Mouse (Mus musculus) forebrain, embryonic 14.5 days (tissue): Measurements from ENCODE around the gene Ephb2. TPM values are rescaled to one million over a fixed set of nuclear protein-coding genes. Genes with fewer than 3 reads are reported as not detected.
A peak's percentile ranks its signal among the peaks of the same experiment; 100 is the strongest.

Source experiments
- ATAC-seq: fragments of 200-750 bp; cut with Nextera tagmentation; 2 replicates; pipeline ENCODE4 v1.8.0; 2017; ENCODE audit warnings: mild to moderate bottlenecking, moderate library complexity
- DNase-seq: peaks from one replicate; pipeline ENCODE4 v3.0.0-alpha.2; 2015; ENCODE audit warnings: low spot score
- H3K27ac ChIP-seq: fragments of 300-500 bp; sonication (generic); 2 replicates; pipeline ENCODE4 v1.5.1; 2014; ENCODE audit warnings: low read depth, mild to moderate bottlenecking, control low read depth, low read length, moderate library complexity
- H3K27me3 ChIP-seq: fragments of 300-500 bp; sonication (generic); replicated peaks from 2 replicates; pipeline ENCODE4 v1.6.1; 2014; ENCODE audit warnings: low read length, control low read depth, mixed read lengths; ENCODE audit not compliant: control insufficient read depth, insufficient read depth
- H3K36me3 ChIP-seq: fragments of 300-500 bp; sonication (generic); 2 replicates; pipeline ENCODE4 v1.6.1; 2014; ENCODE audit warnings: low read length, control low read depth; ENCODE audit not compliant: control insufficient read depth, insufficient read depth
- H3K4me1 ChIP-seq: fragments of 300-500 bp; sonication (generic); 2 replicates; pipeline ENCODE4 v1.6.1; 2014; ENCODE audit warnings: antibody characterized with exemption, low read length, control low read depth; ENCODE audit not compliant: control insufficient read depth, insufficient read depth
- H3K4me2 ChIP-seq: fragments of 300-500 bp; sonication (generic); 2 replicates; pipeline ENCODE4 v1.6.1; 2014; ENCODE audit warnings: mild to moderate bottlenecking, control low read depth, low read length
- H3K4me3 ChIP-seq: fragments of 300-500 bp; sonication (generic); 2 replicates; pipeline ENCODE4 v1.5.1; 2014; ENCODE audit warnings: low read depth, low read length, control low read depth
- H3K9ac ChIP-seq: fragments of 300-500 bp; sonication (generic); 2 replicates; pipeline ENCODE4 v1.6.1; 2014; ENCODE audit warnings: mild to moderate bottlenecking, low read length, control low read depth, moderate library complexity
- H3K9me3 ChIP-seq: fragments of 300-500 bp; sonication (generic); replicated peaks from 2 replicates; pipeline ENCODE4 v1.6.1; 2016; ENCODE audit warnings: low read length, control low read depth, mixed read lengths; ENCODE audit not compliant: control insufficient read depth
- WGBS: fragments of 180-500 bp; shearing (Covaris S2); extraction: QIAGEN DNeasy Blood & Tissue Kit; methylation state at CpG from one replicate; pipeline ENCODE4 v1.1.7; 2014; 5-methylcytosine and 5-hydroxymethylcytosine counted together
- polyA plus RNA-seq: library from polyadenylated mRNA; unstranded; fragments of >200 nt; fragmentation: Nextera tagmentation; extraction: Ambion mirVana; gene quantifications from 2 replicates; pipeline ENCODE4 v1.2.1, GENCODE M21; 2014

Ephb2 gene
- polyA plus RNA-seq, 1 experiment from 2014 or later = 9.3 TPM

DNA sequence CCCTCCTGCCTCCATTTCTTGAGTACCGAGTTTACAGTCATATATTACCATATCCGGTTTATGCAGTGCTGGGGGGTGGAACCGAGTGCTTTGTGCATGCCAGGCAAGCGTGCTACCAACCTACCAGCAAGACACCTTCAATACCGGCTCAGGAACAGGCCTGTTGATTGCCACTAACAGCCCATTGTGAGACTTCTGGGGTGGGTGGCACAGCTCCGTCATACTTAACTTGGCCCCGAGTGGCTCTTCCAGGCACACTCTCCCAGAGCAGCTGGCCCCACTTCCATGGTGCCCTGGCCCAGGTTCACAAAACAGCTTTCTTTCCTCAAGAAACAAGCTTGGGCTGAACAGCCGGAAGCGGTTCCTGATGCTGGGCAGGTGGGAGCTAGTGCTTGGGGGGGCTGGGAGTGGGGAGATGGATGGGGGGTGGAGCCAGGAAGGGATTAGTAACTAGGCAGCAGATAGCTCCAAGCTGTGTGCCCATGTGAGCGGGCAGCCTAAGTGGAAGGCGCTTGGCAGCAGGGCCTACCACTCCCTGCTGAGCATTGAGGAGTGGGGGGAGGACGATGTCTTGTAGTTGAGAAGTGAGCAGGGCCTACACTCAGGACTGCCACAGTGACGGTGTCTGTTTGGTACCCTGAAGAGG is 183.8 kb downstream of the Ephb2 start:
- peaks cover 3% of the 10 kb centered on the region; the same call in 1 of the 2 replicates for H3K9me3 ChIP-seq
- H3K9ac ChIP-seq = peak overlapping the region; percentile 40; the same call in 1 of the 2 replicates
- WGBS = 41% methylated on average over 13 of the region's 13 CpGs
- DNase-seq = peak; percentile 78
- peak overlapping the region; percentile 82 for H3K27ac ChIP-seq
- peak; percentile 79 for ATAC-seq
- H3K36me3 ChIP-seq = peaks cover 43% of the 10 kb centered on the region
- peaks cover 14% of the 10 kb centered on the region for H3K4me1 ChIP-seq
- no peak overlapping the region for H3K4me3 ChIP-seq
- H3K4me2 ChIP-seq = no peak overlapping the region
- H3K27me3 ChIP-seq = no peaks in the 10 kb centered on the region

GRCm38 (mm10) chr4:136651357-136651811 is 184.4 kb downstream of the Ephb2 start:
- Histone ChIP-seq H3K27ac (peak overlapping the region; percentile 82), H3K4me2 (no peak overlapping the region), H3K36me3 (peaks cover 37% of the 10 kb centered on the region), H3K4me3 (no peak overlapping the region), H3K9me3 (peaks cover 5% of the 10 kb centered on the region; the same call in 1 of the 2 replicates), H3K4me1 (peaks cover 14% of the 10 kb centered on the region), H3K27me3 (no peaks in the 10 kb centered on the region), H3K9ac (no peak overlapping the region)
- 61% methylated on average over 3 of the region's 3 CpGs for WGBS
- ATAC-seq (peak; percentile 57; the same call in 1 of the 2 replicates), DNase-seq (peak; percentile 77)

DNA sequence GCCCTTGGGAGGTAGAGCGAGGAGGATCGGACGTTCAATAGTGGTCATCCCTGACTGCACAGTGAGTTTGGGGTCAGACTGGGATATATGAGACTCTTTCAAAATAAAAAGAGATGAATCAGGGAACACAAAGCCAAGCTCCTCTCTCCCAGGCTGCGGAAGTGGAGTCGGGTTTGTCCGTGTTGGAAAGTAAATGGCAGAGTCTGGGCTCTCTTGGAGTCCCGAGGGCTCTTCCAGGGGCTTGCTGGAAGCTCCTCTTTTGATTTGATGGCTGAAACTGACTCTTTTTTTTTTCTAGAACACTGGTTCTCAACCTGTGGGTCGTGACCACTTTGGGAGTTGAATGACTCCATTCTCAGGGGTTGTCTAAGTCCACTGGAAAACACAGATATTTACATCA is 185.5 kb downstream of the Ephb2 start:
- Histone ChIP-seq H3K27me3 (no peaks in the 10 kb centered on the region), H3K36me3 (peaks cover 25% of the 10 kb centered on the region), H3K27ac (no peak overlapping the region), H3K4me1 (peaks cover 14% of the 10 kb centered on the region), H3K9me3 (peaks cover 5% of the 10 kb centered on the region; the same call in 1 of the 2 replicates), H3K4me2 (no peak overlapping the region), H3K9ac (no peak overlapping the region), H3K4me3 (no peak overlapping the region)
- ATAC-seq (no peak), DNase-seq (no peak)
- 88% methylated on average over 8 of the region's 8 CpGs for WGBS

DNA sequence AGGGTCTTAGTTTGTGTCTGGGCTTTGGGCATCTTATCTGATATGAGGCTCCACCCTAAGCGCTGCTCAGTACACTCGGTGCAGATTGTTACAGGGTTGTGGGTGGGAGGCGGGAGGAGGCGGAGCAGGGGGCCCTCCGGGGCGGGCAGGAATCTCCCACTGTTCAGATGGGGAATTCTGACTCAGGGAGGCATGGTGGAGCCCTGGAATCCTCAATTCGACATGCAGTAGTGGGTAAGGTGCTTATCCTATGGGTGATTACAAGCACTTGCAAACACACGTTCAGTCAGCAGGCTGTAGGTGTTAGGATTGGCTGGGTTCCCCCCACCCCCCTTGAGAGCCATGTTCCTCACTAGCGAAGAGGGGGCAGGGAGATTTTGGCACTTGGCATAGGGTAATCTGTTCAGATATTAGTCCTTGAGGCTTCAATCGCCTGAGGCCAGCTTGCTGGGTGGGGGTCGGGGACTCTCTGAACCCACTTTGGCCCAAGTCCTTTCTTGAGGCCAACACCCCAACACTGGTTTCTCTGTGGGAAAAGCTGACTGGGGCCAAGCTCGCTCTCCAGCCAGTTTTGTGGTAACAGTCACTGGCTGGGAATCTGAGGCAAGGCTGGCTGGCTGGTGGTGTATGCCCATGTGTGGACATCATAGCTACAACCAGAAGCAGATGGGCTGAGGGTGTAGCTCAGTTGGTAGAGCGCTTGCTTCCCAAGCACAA is 186.2 kb downstream of the Ephb2 start:
- WGBS = 41% methylated on average over 13 of the region's 13 CpGs

GRCm38 (mm10) chr4:136648922-136649479 is 186.8 kb downstream of the Ephb2 start:
- no peaks in the 10 kb centered on the region for H3K27me3 ChIP-seq
- H3K4me2 ChIP-seq = no peak overlapping the region
- no peak overlapping the region for H3K9ac ChIP-seq
- H3K4me1 ChIP-seq = peaks cover 14% of the 10 kb centered on the region
- H3K4me3 ChIP-seq = no peak overlapping the region
- ATAC-seq = peak; percentile 19; the same call in 1 of the 2 replicates
- H3K9me3 ChIP-seq = peaks cover 5% of the 10 kb centered on the region; the same call in 1 of the 2 replicates
- H3K27ac ChIP-seq = no peak overlapping the region; the same call in 1 of the 2 replicates
- peak; percentile 77 for DNase-seq
- WGBS = 18% methylated on average over 11 of the region's 11 CpGs
- peaks cover 14% of the 10 kb centered on the region; the same call in 1 of the 2 replicates for H3K36me3 ChIP-seq

More for the DNA sequence above, 186.2 kb downstream of the Ephb2 start:
- no peak overlapping the region for H3K9ac ChIP-seq
- H3K36me3 ChIP-seq = peaks cover 19% of the 10 kb centered on the region
- H3K4me2 ChIP-seq = no peak overlapping the region
- no peak overlapping the region; the same call in 1 of the 2 replicates for H3K27ac ChIP-seq
- ATAC-seq (no peak), DNase-seq (no peak)
- H3K9me3 ChIP-seq = peaks cover 5% of the 10 kb centered on the region; the same call in 1 of the 2 replicates
- H3K4me3 ChIP-seq = no peak overlapping the region
- H3K27me3 ChIP-seq = no peaks in the 10 kb centered on the region
- H3K4me1 ChIP-seq = peaks cover 14% of the 10 kb centered on the region

GRCm38 (mm10) chr4:136638890-136639289 is 196.9 kb downstream of the Ephb2 start:
- Histone ChIP-seq H3K9ac (peak overlapping the region; percentile 21; the same call in 1 of the 2 replicates), H3K4me1 (peaks cover 3% of the 10 kb centered on the region), H3K27ac (no peak overlapping the region), H3K4me2 (peak overlapping the region; percentile 39), H3K36me3 (no peaks in the 10 kb centered on the region), H3K4me3 (no peak overlapping the region), H3K27me3 (peaks cover 27% of the 10 kb centered on the region), H3K9me3 (no peaks in the 10 kb centered on the region)
- ATAC-seq (0 out of 2 replicates have a peak, but pooled peaks have one; percentile 21), DNase-seq (peak; percentile 49)
- WGBS = 2% methylated on average over 10 of the region's 10 CpGs

GRCm38 (mm10) chr4:136638230-136638750 is 197.5 kb downstream of the Ephb2 start:
- DNase-seq (no peak), ATAC-seq (no peak)
- no peaks in the 10 kb centered on the region for H3K9me3 ChIP-seq
- no peak overlapping the region for H3K9ac ChIP-seq
- peak overlapping the region; percentile 79 for H3K4me2 ChIP-seq
- H3K36me3 ChIP-seq = no peaks in the 10 kb centered on the region
- H3K27me3 ChIP-seq = peaks cover 27% of the 10 kb centered on the region
- peaks cover 3% of the 10 kb centered on the region for H3K4me1 ChIP-seq
- 23% methylated on average over 7 of the region's 7 CpGs for WGBS
- H3K27ac ChIP-seq = no peak overlapping the region
- 0 out of 2 replicates have a peak overlapping the region, but pooled peaks have one; percentile 46 for H3K4me3 ChIP-seq

GRCm38 (mm10) chr4:136637563-136638229 is 198.1 kb downstream of the Ephb2 start:
- H3K27me3 ChIP-seq = peaks cover 27% of the 10 kb centered on the region
- peak overlapping the region; percentile 79 for H3K4me2 ChIP-seq
- no peaks in the 10 kb centered on the region for H3K9me3 ChIP-seq
- peak; percentile 67 for ATAC-seq
- no peaks in the 10 kb centered on the region for H3K36me3 ChIP-seq
- peak overlapping the region; percentile 46 for H3K4me3 ChIP-seq
- H3K9ac ChIP-seq = peak overlapping the region; percentile 67
- H3K27ac ChIP-seq = no peak overlapping the region
- peaks cover 3% of the 10 kb centered on the region for H3K4me1 ChIP-seq
- WGBS = 3% methylated on average over 76 of the region's 76 CpGs
- peak; percentile 89 for DNase-seq
